Mouse (Mus musculus) left cerebral cortex, adult 9 months (tissue): Measurements from ENCODE around the gene Eif4g2.

Experiments used
- DNase-seq, 2 experiments: peaks; one replicate each; pipeline ENCODE4 v3.0.0; 2022; ENCODE audit warnings: low spot score in 2 of 2

Gene Eif4g2

GRCm38 (mm10) chr7:111069439-111070166 lies 13.2 kb downstream of the Eif4g2 start:
- DNase-seq: no peak

DNA sequence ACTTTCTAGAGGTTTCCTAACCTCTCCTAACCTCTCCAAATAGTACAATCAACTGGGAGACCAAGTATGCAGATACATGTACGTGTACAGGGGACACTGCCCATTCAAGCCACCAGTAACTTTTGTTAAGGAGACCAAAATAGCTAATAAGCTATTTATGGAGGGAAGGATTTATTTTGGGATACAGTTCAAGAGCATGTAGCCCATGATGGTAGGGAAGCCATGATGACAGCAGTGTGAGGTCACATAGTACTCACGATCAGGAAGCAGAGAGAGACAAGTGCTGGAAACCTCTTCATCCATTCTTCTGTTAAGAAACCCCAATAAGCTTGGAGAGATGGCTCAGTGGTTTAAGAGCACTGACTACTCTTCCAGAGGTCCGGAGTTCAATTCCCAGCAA lies 14.6 kb downstream of the Eif4g2 start:
- DNase-seq: no peak

DNA sequence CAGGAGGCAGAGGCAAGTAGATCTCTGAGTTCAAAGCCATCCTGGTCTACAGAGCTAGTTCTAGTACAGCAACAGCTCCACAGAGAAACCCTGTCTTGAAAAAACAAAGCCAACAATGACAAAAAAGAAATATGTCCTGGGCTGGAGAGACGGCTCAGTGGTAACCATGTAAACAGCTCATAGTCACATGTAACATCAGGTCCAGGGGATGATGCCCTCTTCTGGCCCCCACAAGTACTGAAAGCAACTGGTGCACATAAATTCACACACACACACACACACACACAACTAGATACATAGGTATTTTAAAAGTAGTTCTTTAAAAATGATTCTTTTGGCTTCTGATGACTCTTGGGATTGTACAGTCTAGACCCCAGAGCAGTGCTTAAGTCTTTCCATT lies 19.9 kb downstream of the Eif4g2 start:
- no peak for DNase-seq

- DNase-seq: no peak
These were observed 23.3 kb downstream of the Eif4g2 start for GRCm38 (mm10) chr7:111059527-111059926.

- DNase-seq: no peak
These were observed 26.7 kb downstream of the Eif4g2 start for GRCm38 (mm10) chr7:111055984-111056657.

- no peak for DNase-seq
These were observed 27.6 kb downstream of the Eif4g2 start for GRCm38 (mm10) chr7:111055221-111055620.

- DNase-seq: peak in 1 of 2 experiments; percentile 57
These were observed 33.0 kb downstream of the Eif4g2 start for GRCm38 (mm10) chr7:111049652-111050421.

DNA sequence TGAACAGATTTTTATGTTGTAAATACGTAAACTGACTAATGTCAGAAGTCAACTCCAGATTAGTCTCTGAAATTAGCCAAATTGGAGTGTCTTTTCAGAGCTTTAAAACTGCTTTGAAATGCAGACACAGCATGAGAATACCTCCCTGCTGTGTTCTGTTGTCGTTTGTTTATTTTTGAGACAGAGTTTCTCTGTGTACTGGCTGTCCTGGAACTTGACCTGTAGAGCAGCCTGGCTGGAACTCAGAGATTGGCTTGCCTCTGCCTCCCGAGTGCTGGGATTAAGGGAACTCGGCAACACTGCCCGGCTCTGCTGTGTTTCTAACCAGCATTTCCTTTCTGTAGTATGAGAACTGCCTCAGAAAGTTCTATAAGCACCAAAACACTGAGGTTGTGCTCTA lies 33.9 kb downstream of the Eif4g2 start:
- no peak for DNase-seq

- DNase-seq: no peak
These were observed 53.7 kb downstream of the Eif4g2 start for GRCm38 (mm10) chr7:111029046-111029553.

GRCm38 (mm10) chr7:111028281-111029045 lies 54.4 kb downstream of the Eif4g2 start, which contains the start of gene Ctr9:
Gene Ctr9 (plus strand): TSS chr7:111028951.
- peak; percentile 83 to 95 for DNase-seq

DNA sequence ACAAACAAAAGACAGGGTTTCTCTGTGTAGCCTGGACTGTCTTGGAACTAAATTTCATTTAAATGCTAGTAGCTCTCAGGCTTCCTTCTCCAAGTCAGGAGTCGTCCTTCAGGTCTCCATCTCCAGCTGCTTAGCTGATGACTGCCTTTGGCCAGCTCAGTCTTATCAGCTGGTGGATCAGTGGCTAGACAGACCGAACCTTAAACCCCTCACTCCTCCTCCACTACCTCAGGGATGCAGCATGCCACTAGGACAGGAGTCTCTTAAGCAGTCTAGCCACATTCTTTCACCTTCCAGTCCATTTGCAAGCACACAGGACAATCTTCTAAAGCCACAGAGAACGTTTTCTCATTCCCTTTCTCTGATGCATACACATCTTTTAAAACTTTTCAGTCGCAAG lies 57.9 kb downstream of the Eif4g2 start:
- no peak for DNase-seq

- DNase-seq: peak in 1 of 2 experiments; percentile 11
These were observed 58.7 kb downstream of the Eif4g2 start for GRCm38 (mm10) chr7:111024068-111024594.

DNA sequence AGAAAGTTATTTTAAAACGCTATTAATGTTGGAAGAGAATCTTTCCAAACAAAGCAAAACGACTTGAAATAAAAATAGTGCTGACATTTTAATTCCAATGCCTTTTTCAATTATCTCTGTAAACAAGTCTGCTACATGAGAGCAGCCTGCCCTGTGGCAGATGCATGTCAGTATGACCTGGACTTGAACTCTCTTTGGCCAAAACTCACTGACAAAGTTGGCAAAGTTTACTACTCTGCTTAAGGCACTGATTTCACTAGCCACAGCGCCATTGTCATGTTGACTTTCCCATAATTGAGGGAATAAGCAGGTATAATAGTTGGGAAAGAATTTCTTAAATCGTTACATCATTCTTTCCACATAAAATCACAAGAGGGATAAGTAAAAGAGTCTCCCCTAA lies 62.0 kb downstream of the Eif4g2 start:
- no peak for DNase-seq
